Mouse (Mus musculus): ENCODE data around the gene Trim44. TPM values are rescaled to one million over a fixed set of nuclear protein-coding genes. Genes with fewer than 3 reads are reported as not detected.

Trim44 gene
- total and polyA plus RNA-seq, 3 experiments: 21.7 to 55.3 (median 49.1) TPM

GRCm38 (mm10) chr2:102302532-102302931, 105.1 kb downstream of the Trim44 start:
- peaks cover 0 to 9% of the 10 kb centered on the region in 2 experiments; a peak in 2 of 4 replicates for H3K36me3 ChIP-seq (ENCODE audit: control insufficient read depth in 1 of 2, insufficient read depth in 2 of 2, low read length in 2 of 2)
- H3K9me3 ChIP-seq (replicated peaks; ENCODE audit: insufficient read depth, low read length): no peaks in the 10 kb centered on the region
- H3K9ac ChIP-seq (ENCODE audit: control insufficient read depth, low read depth, low read length, poor library complexity, severe bottlenecking): no peak overlapping the region
- no peak overlapping the region for H3K27ac ChIP-seq (ENCODE audit: control insufficient read depth, low read depth, low read length)
- H3K4me1 ChIP-seq (ENCODE audit: control insufficient read depth in 1 of 2, insufficient read depth in 2 of 2, low read length in 2 of 2): no peaks in the 10 kb centered on the region
- no peak overlapping the region for H3K4me3 ChIP-seq (ENCODE audit: control insufficient read depth in 1 of 2, insufficient read depth in 1 of 2, low read depth in 2 of 2, low read length in 2 of 2)
- peaks cover 2% of the 10 kb centered on the region; the same call in 1 of the 2 replicates for H3K79me2 ChIP-seq (ENCODE audit: control insufficient read depth, insufficient read depth, low read length, poor library complexity)
- TF ChIP-seq MXI1 (IDR thresholded peaks at IDR 0.05; ENCODE audit: low read depth, low read length): no peak
- no peak for TF ChIP-seq ZNF384 (IDR thresholded peaks at IDR 0.05; ENCODE audit: low read depth, low read length)
- no peak for DNase-seq (ENCODE audit: low read depth, low spot score)
- H3K27me3 ChIP-seq (ENCODE audit: control insufficient read depth in 1 of 2, insufficient read depth in 2 of 2, low read length in 2 of 2): no peaks in the 10 kb centered on the region

DNA sequence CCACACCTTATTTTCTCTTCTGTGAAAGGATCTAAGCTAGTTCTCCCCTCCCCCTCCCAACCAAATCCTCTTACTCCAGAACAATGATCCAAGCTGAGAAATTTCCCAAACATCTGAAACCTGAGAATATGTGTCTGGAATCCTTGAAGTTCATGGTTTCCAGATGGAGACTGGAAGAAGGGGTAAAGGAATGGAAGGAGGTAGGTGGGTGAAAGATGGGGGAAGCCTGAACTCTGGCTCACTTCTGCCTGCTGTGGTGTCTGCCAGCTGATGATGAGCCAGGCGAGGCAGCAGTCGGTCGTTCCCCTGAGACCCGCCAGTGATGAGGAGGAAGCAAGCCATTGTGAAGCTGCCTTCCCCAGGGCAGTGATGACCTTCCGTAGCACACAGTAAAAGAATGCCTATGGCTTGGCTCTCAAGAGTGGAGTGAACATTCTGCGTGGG, 112.8 kb downstream of the Trim44 start:
- H3K4me1 ChIP-seq (ENCODE audit: control insufficient read depth in 1 of 2, insufficient read depth in 2 of 2, low read length in 2 of 2): no peaks in the 10 kb centered on the region
- TF ChIP-seq NELFE (IDR thresholded peaks at IDR 0.05; ENCODE audit: low read depth, low read length) (no peak), CHD2 (IDR thresholded peaks at IDR 0.05; ENCODE audit: low read length) (no peak), BHLHE40 (IDR thresholded peaks at IDR 0.05; ENCODE audit: borderline replicate concordance, low read depth, low read length) (no peak), GABPA (IDR thresholded peaks at IDR 0.05; ENCODE audit: low read depth, low read length) (no peak), ZNF384 (IDR thresholded peaks at IDR 0.05; ENCODE audit: low read depth, low read length) (no peak), ELF1 (IDR thresholded peaks at IDR 0.05; ENCODE audit: low read depth, low read length) (no peak), MAFK (IDR thresholded peaks at IDR 0.05; ENCODE audit: borderline replicate concordance, low read depth, low read length) (no peak), E2F4 (IDR thresholded peaks at IDR 0.05; ENCODE audit: borderline replicate concordance, low read depth, low read length) (no peak), ZKSCAN1 (IDR thresholded peaks at IDR 0.05; ENCODE audit: low read depth, low read length) (no peak), MXI1 (IDR thresholded peaks at IDR 0.05; ENCODE audit: low read depth, low read length) (no peak), MEF2A (IDR thresholded peaks at IDR 0.05; ENCODE audit: extremely low read depth, insufficient replicate concordance, low read depth, low read length, poor library complexity, severe bottlenecking) (no peak), TBP (IDR thresholded peaks at IDR 0.05; ENCODE audit: low read depth, low read length) (no peak), CTCF (IDR thresholded peaks at IDR 0.05 in 2 of 3, conservative IDR thresholded peaks at IDR 0.05 in 1 of 3; ENCODE audit: control insufficient read depth in 1 of 3, insufficient read depth in 1 of 3, low read depth in 2 of 3, low read length in 3 of 3, poor library complexity in 1 of 3, severe bottlenecking in 1 of 3) (no peak), JUND (IDR thresholded peaks at IDR 0.05; ENCODE audit: low read depth, low read length) (no peak), USF1 (IDR thresholded peaks at IDR 0.05; ENCODE audit: low read depth, low read length) (no peak)
- no peak overlapping the region for H3K9ac ChIP-seq (ENCODE audit: control insufficient read depth, low read depth, low read length, poor library complexity, severe bottlenecking)
- H3K36me3 ChIP-seq (ENCODE audit: control insufficient read depth in 1 of 2, insufficient read depth in 2 of 2, low read length in 2 of 2): no peaks in the 10 kb centered on the region
- H3K27me3 ChIP-seq (ENCODE audit: control insufficient read depth in 1 of 2, insufficient read depth in 2 of 2, low read length in 2 of 2): no peaks in the 10 kb centered on the region
- H3K27ac ChIP-seq (ENCODE audit: control insufficient read depth, low read depth, low read length): no peak overlapping the region
- H3K79me2 ChIP-seq (ENCODE audit: control insufficient read depth, insufficient read depth, low read length, poor library complexity): no peaks in the 10 kb centered on the region
- H3K9me3 ChIP-seq (replicated peaks; ENCODE audit: insufficient read depth, low read length): no peaks in the 10 kb centered on the region
- DNase-seq (ENCODE audit: low read depth, low spot score): no peak
- H3K4me3 ChIP-seq (ENCODE audit: control insufficient read depth in 1 of 2, insufficient read depth in 1 of 2, low read depth in 2 of 2, low read length in 2 of 2): no peak overlapping the region
